Mouse (Mus musculus) embryo, embryonic 10 days (tissue): ENCODE results near the gene Pebp1.
"Not testable (repeated sequence)": the region's sequence is repeated elsewhere in the genome, so short reads cannot be mapped to it uniquely, and the experiment has no call there.

Source experiments
- DNase-seq: peaks from one replicate; pipeline ENCODE4 v3.0.0-alpha.2; 2015; ENCODE audit warnings: low spot score

The Pebp1 gene

DNA sequence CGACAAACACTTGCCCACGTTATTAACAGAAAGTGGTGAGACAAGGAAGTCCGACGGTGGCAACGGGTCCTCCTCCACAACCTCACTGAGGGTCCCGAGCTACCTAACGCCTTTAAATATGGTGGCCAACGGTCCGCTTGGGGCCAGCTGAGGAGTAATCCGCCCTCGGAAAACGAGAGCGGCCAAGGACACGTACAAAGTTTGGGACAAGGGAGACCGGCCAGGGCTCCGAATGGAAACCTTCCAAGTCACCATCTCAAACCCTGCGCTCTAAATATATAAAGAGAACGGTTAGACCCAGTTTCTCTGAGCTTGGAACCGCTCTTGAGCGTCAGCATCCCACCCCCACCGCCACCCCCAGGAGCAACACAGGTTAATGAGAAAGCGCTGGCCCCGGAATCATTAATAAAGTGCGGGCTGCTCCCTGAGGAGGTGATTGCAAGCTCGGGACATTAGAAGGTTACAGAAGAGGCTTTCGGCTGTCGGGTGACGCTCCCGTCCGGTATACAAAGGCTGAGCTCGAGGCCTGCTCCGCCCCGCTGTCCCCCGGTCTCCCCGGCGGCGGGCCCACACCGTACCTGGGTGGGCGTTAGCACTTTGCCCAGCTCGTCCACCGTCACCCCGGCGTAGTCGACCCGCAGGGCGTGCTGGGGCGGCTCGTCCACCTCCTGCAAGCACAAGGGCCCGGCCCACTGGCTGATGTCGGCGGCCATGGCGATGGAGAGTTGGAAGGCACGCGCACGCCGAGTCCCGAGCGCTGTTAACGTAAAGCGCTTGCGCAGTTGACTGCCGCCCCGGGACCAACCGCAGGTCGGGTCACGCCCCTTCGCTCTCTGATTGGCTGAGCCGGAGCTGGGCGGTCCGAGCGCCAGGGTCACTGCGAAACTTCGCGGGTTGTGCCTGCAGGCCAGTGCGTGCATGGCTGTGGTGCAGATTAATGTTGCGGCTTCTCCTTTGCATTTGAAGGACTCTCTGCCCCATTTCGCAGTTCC is at the start of gene Pebp1:
Gene Pebp1 (minus strand): TSS at position 795 of the 992 bp plus-strand sequence.
- DNase-seq: peak; percentile 98

DNA sequence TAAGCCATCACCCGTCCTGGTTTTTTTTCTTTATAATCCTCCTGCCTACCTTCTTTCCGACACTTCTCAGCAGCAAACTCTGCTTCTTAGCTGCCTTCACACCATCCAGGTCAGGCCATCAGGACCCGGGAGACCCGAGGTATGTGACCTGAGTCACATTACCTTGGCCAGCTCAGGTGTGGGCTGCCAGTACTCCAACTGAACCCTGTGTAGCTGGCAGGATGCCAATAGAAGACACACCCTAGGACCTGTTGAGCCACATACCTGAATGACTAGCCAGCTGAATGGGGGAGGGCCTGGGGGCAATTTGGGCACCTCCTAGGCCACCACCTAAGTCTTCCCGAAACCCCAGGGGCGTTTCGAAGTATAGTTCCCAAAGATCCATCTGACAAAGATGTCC is 43.0 kb upstream of the Pebp1 start:
- DNase-seq: no peak

DNA sequence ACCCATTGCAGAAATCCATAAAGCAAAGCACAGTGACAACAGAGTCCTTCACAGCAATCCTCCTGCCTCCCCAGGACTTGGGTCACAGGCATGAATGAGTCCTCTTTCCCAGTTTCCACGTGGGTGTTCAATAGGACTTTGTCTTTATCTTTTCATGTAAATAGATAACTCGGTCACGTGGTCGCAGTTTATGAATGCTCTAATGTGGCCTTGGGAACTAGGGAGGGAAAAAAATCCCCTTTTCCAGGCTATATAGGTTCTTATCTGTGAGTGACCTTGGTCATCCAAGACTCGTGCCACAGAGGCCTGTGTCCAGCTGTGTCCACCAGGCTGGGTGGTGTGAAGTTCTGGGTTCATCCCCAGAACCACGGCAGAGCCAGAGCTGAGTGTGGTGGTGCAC is 39.0 kb upstream of the Pebp1 start:
- no peak for DNase-seq

DNA sequence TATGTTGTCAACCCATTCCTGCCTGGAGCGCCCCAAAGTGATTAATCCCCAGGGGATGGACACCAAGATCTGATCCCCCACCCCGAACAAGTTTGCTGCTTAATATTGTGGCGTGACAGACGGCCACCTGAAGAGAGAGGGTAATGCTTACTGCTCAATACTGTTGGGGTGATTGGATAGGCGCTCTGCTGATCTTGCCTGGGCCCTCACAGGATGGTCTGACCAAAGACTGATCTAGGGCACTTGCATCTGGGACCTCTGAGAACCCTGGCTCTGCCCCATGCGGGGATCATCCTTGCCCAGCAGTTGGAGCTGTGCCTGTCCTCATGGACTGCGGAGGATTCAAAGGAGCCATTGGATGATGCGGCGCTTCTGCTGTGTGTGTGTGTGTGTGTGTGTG is 36.3 kb upstream of the Pebp1 start:
- no peak for DNase-seq

DNA sequence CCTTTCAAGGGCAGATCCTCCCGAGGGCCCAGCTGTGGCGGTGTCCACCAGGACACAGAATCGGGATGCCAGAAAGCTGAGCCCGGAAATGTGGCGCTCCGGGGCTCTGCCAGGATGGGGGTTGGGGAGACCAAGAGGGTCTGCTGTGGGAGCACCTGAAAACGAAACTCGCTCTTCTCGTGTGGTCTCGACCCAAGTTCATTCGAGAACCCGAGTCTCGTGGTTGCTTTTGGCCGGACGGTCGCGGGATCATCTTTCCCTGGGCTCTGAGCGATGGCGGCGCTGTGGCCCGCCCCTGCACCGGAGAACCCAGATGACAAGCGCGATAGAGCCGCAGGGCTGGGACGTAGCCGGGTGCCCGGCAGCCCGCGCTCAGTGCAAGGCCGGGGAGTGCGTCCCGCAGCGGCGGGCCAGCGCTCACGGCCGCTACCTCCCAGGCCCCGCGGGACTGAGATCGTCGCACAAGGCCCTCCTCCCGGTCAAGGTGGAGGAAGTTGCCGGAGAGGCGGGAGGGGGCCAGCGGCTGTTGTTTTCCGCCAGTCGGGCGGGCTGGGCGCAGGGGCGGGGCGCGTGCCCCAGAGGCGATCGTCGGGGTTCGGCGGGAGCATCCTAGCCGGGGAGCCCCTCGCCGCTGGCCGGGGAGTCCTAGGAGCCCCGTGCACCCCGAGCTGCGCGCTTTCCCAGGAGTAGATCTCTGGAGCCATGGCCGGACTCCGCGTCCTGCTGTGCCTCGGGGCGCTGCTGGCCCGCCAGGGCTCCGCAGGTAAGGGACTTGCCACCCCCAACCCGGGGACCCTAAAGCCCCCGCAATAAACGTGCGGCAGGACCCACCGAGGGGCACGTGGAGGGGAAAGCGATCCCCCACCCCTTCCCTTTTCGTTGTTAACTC is 31.6 kb upstream of the Pebp1 start, which contains the start of gene Vsig10:
Gene Vsig10 (plus strand): TSS at position 343 of the 889 bp plus-strand sequence.
- peak; percentile 73 for DNase-seq

DNA sequence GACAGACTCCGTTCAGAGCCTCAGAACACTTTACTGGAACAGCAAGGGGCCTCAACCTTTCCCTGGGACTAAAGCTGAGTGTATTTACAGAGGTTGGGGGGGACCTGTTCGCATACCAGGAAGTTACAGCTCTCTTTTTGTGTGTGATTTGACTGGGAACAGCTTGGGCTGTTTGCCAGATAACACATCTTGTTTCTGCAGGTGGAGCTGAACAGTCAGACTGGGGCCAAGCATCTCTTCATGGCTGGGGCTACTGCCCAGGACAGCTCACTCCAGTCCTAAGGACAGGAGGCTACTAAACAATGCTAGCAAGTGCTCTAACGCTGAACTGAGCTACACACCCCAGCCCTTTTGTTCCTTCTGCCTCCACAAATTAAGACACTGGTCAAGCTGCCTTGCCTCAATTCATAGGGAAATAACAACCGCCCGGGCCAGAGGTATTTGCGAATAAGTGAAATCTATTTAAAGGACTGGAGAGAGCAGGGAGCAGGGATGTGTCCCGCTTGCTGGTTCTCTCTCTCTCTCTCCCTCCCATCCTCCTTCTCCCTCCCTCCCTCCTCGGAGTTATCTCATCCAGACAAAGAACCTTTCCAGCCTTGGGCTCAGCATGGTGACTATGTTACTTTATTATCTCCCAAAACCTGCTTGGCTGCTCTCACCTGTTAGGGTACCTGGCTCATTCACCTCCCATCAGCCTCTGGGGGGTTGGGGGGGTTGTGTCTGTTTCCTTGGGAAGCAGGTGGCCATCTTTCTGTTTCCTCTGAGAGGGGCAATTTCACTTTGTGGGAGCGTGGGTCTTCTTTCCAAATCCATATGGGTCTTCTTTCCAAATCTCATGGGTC is 27.4 kb upstream of the Pebp1 start:
- DNase-seq: no peak

DNA sequence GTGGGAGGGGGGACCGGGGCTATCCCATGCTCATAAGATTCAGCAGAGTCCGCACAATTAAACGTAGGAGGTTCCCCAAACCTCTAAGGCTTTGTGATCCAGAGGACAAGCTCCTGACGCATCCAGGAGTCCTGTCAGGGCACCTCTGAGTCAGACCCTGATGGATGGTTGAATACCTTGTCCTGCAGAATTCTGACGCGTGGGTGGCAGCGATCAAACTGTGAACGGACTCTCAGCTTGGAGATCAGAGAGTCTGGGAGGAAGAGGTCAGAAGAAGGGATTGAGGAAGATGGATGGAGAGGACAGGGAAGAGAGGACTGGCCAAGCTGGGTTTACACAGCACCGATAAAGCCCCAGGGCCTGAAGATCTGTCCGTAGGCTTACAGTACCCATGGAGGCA is 26.5 kb upstream of the Pebp1 start:
- DNase-seq: no peak

- DNase-seq: peak; percentile 58
Observed at GRCm38 (mm10) chr5:117313420-117313819, 26.0 kb upstream of the Pebp1 start.

DNA sequence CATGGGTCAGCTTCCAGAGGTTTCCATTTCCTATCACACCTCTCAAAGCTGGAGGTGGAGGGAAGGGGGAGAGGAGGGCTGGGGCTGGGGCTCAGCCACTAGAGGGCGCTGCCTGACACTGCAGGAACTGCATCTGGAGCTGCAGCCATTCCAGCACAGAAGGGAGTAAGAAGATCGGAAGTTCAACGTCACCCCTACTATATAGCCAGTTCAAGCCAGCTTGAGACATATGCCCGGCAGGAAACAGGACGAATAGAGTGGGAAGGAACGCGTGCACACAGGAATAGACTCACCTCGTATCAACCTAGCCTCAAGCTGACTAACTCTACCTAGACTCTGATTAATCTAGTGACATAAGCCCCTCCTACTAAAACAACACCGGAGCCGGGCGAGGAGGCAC is 20.3 kb upstream of the Pebp1 start:
- peak; percentile 81 for DNase-seq

GRCm38 (mm10) chr5:117306826-117307225 is 19.4 kb upstream of the Pebp1 start:
- no peak for DNase-seq

- DNase-seq: no peak
Observed at GRCm38 (mm10) chr5:117305754-117306153, 18.3 kb upstream of the Pebp1 start.

DNA sequence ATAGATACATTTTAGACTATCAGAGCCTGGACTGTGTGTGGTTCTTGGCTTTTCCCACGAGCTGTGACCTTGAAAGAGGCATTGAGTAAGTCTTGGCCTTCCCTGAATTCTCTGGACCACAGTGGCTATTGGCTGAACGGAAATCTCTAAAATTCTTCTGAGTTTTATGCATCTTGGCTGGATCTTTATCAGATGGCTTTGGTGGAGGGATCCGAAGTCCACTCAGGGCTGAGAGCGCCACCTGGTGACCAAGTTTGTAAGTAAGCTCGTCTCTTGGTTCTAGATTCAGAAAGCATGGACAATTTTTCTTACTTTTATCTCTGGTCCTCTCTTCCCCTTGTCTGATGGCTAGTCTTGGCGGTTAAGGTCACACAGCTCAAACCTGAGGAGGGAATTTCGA is 17.5 kb upstream of the Pebp1 start:
- DNase-seq: peak; percentile 79

GRCm38 (mm10) chr5:117303691-117304579 is 16.5 kb upstream of the Pebp1 start:
- no peak for DNase-seq

GRCm38 (mm10) chr5:117302899-117303298 is 15.5 kb upstream of the Pebp1 start:
- no peak for DNase-seq

DNA sequence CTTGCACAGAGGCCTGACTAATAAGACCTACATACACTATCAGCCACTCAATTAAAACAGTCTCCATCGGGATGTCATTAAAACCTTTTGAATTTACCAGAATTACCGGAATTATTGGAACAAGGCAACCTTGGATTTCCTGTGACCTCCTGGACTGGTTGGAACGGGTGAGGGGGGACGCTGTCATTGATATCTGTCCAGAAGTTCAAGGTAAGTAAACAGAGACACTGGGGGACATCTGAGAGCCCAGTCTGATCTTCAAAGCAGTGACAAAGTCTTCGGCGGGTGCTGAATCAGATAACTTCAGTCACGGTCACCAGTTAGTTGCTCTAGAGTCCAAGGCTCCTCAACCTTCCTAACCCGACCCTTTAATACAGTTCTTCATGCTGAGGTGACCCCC is 7.6 kb upstream of the Pebp1 start:
- no peak for DNase-seq

- not testable (repeated sequence) for DNase-seq
Observed at GRCm38 (mm10) chr5:117293776-117294175, 6.4 kb upstream of the Pebp1 start.

DNA sequence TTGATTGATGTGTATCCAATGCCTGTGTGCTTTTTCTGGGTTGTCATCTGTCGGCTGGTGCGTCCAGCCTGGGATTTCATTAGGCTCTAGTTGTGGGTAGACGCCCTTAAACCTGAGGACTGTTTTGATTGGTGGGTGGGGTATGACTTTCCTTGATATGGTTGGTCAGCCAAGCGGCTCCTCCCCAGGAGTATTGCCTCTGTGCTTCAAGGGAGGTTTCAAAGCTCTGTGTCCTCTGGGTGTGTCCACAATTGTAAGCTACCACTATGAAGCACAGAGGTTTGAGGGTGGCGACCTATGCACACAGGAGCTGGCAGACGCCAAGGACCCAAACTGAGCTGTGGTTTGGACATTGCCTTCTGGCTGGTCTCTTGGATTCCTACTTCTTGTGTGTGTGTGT is 5.1 kb upstream of the Pebp1 start:
- no peak for DNase-seq

DNA sequence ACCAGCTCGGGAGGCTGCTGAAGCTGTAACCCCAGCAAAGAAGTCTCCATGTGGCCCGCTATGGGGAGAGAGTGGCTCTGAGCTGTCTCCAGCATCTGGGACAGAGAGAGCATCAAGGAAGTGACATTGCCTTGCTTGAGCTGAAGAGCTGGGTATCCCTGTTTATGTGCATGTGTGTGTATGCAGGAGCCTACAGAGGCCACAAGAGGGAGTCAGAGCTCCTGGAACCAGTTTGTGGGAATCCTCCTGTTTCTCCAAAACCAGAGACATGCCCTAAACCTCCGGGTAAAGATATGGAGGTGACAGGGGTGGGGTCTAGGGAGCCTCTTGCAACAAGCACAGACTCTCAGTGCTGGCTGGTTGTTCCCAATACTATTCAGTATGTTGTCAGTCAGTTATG is 3.9 kb upstream of the Pebp1 start:
- no peak for DNase-seq

- DNase-seq: no peak
Observed at GRCm38 (mm10) chr5:117290081-117290480, 2.7 kb upstream of the Pebp1 start.

DNA sequence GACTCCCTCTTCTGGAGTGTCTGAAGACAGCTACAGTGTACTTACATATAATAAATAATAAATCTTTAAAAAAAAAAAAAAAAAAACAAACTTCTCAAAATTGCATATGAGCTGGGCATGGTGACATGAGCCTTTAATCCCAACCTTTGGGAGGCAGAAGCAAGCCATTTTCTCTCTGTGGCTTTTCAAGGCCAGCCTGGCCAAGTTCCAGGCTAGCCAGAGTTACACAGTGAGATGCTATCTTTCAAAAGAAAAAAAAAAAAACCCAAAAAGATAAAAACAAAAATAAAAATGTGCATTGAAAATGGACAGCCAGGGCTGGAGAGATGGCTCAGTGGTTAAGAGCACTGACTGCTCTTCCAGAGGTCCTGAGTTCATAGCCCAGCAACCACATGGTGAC is 2.2 kb upstream of the Pebp1 start:
- DNase-seq: no peak

DNA sequence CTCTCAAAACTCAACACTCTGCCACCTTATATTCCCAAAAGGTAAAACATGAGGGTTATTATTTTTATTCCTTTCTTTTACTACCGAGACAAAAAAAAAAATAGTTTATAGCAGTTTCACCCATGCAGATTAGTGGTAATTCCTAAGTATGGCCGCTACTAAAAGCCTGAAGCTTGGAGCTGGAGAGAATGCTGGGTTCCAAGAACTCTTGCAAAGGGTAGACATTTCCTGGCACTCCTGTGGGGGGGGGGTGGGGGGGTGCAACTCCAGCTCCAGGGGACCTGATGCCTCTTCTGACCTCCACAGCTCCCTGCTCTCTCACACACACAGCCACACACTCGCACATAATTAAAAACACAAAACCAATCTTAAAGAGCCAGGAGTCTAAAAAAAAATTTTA is 1.1 kb downstream of the Pebp1 start:
- DNase-seq: no peak
